Mouse (Mus musculus) liver, embryonic 16.5 days (tissue): ENCODE results near the gene Dusp15. TPM values are rescaled to one million over a fixed set of nuclear protein-coding genes. Genes with fewer than 3 reads are reported as not detected.

Experiments used
- ATAC-seq: fragments of 200-750 bp; cut with Nextera tagmentation; 2 replicates; pipeline ENCODE4 v1.8.0; 2017; ENCODE audit warnings: low read depth, mild to moderate bottlenecking, moderate number of reproducible peaks, moderate library complexity
- H3K27ac ChIP-seq: fragments of 300-500 bp; sonication (generic); 2 replicates; pipeline ENCODE4 v1.5.1; 2014; ENCODE audit warnings: mild to moderate bottlenecking, low read length
- H3K27me3 ChIP-seq: fragments of 300-500 bp; sonication (generic); 2 replicates; pipeline ENCODE4 v1.6.1; 2014; ENCODE audit warnings: low read depth, low read length, mixed read lengths; ENCODE audit not compliant: control insufficient read depth, insufficient read depth
- H3K36me3 ChIP-seq: fragments of 300-500 bp; sonication (generic); 2 replicates; pipeline ENCODE4 v1.6.1; 2014; ENCODE audit warnings: mild to moderate bottlenecking; ENCODE audit not compliant: control insufficient read depth, insufficient read depth
- H3K4me1 ChIP-seq: fragments of 300-500 bp; sonication (generic); 2 replicates; pipeline ENCODE4 v1.6.1; 2014; ENCODE audit warnings: low read depth, low read length, mixed read lengths; ENCODE audit not compliant: control insufficient read depth
- H3K4me2 ChIP-seq: fragments of 300-500 bp; sonication (generic); 2 replicates; pipeline ENCODE4 v1.6.1; 2014; ENCODE audit warnings: low read depth, low read length, mixed read lengths
- H3K4me3 ChIP-seq: fragments of 300-500 bp; sonication (generic); 2 replicates; pipeline ENCODE4 v1.5.1; 2014; ENCODE audit warnings: low read depth, mild to moderate bottlenecking, low read length
- H3K9ac ChIP-seq: fragments of 300-500 bp; sonication (generic); 2 replicates; pipeline ENCODE4 v1.6.1; 2014; ENCODE audit warnings: low read depth, low read length
- H3K9me3 ChIP-seq: fragments of 300-500 bp; sonication (generic); replicated peaks from 2 replicates; pipeline ENCODE4 v1.6.1; 2016; ENCODE audit warnings: low read length; ENCODE audit not compliant: control insufficient read depth
- whole genome bisulfite sequencing: fragments of 180-500 bp; shearing (Covaris S2); extraction: QIAGEN DNeasy Blood & Tissue Kit; methylation state at CpG from one replicate; pipeline ENCODE4 v1.1.7; 2014; ENCODE audit not compliant: insufficient replicate concordance; 5-methylcytosine and 5-hydroxymethylcytosine counted together
- polyA plus RNA-seq: library from polyadenylated mRNA; unstranded; fragments of >200 nt; fragmentation: Nextera tagmentation; extraction: Ambion mirVana; gene quantifications from 2 replicates; pipeline ENCODE4 v1.2.1, GENCODE M21; 2015

Dusp15 gene
- polyA plus RNA-seq, 1 experiment from 2014 or later, result not detected

DNA sequence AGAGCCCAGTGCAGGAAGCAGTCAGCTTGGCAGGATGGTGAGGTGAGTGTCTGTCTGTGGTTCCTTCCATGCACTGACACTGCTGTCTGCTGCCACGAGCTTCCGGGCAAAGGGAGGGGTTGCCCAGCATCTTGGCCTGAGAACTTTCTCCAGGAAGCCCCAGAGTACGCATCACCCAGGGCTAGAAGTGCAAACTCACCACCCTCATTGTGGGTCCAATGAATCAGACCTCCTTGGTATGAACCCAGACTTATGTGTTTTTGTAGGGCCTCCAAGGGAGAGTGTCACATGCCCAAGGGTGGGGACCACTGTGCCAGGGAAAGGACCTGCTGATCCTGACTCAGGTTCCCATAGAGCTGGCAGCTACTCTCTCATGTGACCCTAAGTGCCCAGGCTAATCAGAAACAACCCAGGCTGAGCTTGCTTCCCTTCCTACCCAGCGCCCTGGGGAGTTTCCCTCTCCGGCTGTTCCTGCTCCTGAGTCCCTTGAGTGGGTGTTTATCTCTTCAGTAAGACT is 47.3 kb downstream of the Dusp15 start:
- WGBS, result 22% methylated on average over 5 of the region's 5 CpGs
- H3K27ac ChIP-seq, result no peak overlapping the region
- no peaks in the 10 kb centered on the region for H3K4me1 ChIP-seq
- H3K27me3 ChIP-seq, result no peaks in the 10 kb centered on the region
- H3K4me3 ChIP-seq, result no peak overlapping the region
- no peak overlapping the region for H3K4me2 ChIP-seq
- no peaks in the 10 kb centered on the region for H3K9me3 ChIP-seq
- ATAC-seq, result no peak
- H3K36me3 ChIP-seq, result no peaks in the 10 kb centered on the region
- no peak overlapping the region for H3K9ac ChIP-seq

DNA sequence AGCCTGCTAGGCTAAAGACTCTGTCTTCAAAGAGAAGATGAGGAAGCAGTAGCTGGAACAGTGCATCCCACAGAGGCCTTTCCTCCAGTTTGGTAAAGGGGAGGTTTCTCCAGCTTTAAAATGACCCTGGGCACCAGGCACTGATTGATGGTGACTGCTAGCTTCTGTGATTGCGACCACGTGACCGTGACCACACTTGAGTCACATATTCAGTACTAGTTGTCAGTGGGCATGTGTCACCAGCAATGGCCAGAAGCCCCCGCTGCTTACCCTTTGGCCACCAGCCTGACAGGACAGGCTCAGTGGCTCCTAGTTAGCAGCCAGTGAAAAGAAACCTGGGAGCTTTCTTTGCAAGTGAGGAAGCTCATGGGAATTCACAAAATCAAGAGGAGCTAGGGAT is 47.9 kb downstream of the Dusp15 start:
- Histone ChIP-seq H3K4me2 (no peak overlapping the region), H3K9ac (no peak overlapping the region), H3K36me3 (no peaks in the 10 kb centered on the region), H3K9me3 (no peaks in the 10 kb centered on the region), H3K4me1 (no peaks in the 10 kb centered on the region), H3K27ac (no peak overlapping the region), H3K27me3 (no peaks in the 10 kb centered on the region), H3K4me3 (no peak overlapping the region)
- ATAC-seq, result no peak
- WGBS, result 55% methylated on average over 4 of the region's 4 CpGs

DNA sequence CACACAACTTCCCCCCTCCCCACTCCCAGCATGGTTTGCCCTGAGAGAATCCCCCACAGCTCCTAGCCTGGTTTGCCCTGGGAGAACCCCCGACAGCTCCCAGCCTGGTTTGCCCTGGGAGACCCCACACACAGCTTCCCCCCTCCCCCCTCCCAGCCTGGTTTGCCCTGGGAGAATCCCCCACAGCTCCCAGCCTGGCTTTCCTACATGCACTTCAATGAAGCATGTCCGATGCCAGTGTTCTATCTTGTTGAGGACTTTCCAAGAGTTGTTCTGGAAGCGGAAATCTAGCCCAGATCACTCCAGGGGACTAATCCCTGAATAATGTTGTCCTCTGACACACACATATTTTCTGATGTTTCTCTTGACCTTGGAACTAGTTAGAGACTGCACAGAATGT is 48.8 kb downstream of the Dusp15 start:
- Histone ChIP-seq H3K9ac (no peak overlapping the region), H3K9me3 (no peaks in the 10 kb centered on the region), H3K4me1 (no peaks in the 10 kb centered on the region), H3K4me3 (no peak overlapping the region), H3K27ac (no peak overlapping the region), H3K36me3 (no peaks in the 10 kb centered on the region), H3K4me2 (no peak overlapping the region), H3K27me3 (no peaks in the 10 kb centered on the region)
- WGBS, result 42% methylated on average over 3 of the region's 3 CpGs
- no peak for ATAC-seq

DNA sequence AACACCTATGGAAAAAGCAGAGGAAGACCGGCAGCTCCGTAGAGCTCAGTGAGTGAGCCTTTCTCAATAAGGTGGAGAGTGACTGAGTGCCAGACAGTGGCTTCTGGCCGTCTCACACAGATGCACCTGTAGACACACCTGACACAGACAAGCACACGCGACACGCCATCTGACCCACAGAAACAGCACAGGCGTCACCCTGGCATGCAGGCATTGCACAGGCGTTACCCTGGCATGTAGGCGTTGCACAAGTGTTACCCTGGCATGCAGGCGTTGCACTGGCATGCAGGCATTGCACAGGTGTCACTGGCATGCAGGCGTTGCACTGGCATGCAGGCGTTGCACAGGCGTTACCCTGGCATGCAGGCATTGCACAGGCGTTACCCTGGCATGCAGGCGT is 50.2 kb downstream of the Dusp15 start:
- no peak overlapping the region for H3K27ac ChIP-seq
- 77% methylated on average over 15 of the region's 15 CpGs for WGBS
- H3K9me3 ChIP-seq, result no peaks in the 10 kb centered on the region
- no peak overlapping the region for H3K4me3 ChIP-seq
- H3K27me3 ChIP-seq, result no peaks in the 10 kb centered on the region
- no peaks in the 10 kb centered on the region for H3K4me1 ChIP-seq
- ATAC-seq, result no peak
- H3K4me2 ChIP-seq, result no peak overlapping the region
- H3K9ac ChIP-seq, result no peak overlapping the region
- no peaks in the 10 kb centered on the region for H3K36me3 ChIP-seq

DNA sequence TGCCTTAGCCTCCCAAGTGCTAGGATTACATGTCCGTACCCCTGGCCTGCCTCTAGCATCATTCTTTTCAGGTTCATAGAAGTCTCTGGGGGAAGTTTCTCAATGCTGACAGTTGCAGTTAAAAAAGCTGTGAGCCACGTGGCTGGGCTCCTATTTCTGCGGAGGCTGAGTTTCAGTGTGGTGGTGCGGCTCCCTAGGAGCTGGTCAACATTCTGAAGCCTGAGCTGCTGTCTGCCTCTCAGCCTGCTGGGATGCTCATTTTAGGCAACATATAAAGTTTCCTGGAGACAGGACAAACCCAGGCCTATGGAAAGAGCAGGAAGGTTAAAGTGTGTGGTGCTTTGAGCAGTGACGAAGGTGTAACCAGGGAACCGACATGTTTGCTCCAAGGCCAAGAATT is 52.5 kb downstream of the Dusp15 start:
- WGBS, result 75% methylated on average over 6 of the region's 6 CpGs
- no peak for ATAC-seq

DNA sequence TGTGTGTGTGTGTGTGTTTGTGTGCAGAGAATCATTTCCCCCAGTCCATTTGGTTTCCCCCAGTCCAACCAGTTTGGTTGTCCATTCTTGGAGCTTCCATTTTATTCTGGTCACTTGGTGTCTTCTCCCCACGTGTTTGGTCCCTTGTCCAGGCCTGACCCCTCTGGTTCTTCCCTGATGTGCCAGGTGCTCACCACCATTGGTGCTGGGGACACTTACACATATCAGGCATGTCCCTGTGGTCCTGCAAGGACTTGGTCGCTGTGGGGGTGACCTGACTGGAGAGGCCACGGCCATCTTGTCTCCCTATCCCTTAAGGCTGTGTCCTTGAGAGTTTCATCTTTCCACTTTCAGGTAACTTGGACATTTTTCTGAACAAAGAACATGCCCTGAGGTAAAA is 54.6 kb downstream of the Dusp15 start:
- Histone ChIP-seq H3K27ac (no peak overlapping the region), H3K9me3 (no peaks in the 10 kb centered on the region), H3K4me1 (no peaks in the 10 kb centered on the region), H3K4me3 (no peak overlapping the region), H3K36me3 (peaks cover 39% of the 10 kb centered on the region), H3K4me2 (no peak overlapping the region), H3K27me3 (no peaks in the 10 kb centered on the region), H3K9ac (no peak overlapping the region)
- 84% methylated on average over 3 of the region's 3 CpGs for WGBS
- ATAC-seq, result no peak

More for the DNA sequence above, 52.5 kb downstream of the Dusp15 start:
- H3K4me1 ChIP-seq, result no peaks in the 10 kb centered on the region
- H3K27me3 ChIP-seq, result no peaks in the 10 kb centered on the region
- H3K4me2 ChIP-seq, result no peak overlapping the region
- H3K36me3 ChIP-seq, result peaks cover 18% of the 10 kb centered on the region
- H3K9ac ChIP-seq, result no peak overlapping the region
- H3K4me3 ChIP-seq, result no peak overlapping the region
- no peaks in the 10 kb centered on the region for H3K9me3 ChIP-seq
- no peak overlapping the region for H3K27ac ChIP-seq

DNA sequence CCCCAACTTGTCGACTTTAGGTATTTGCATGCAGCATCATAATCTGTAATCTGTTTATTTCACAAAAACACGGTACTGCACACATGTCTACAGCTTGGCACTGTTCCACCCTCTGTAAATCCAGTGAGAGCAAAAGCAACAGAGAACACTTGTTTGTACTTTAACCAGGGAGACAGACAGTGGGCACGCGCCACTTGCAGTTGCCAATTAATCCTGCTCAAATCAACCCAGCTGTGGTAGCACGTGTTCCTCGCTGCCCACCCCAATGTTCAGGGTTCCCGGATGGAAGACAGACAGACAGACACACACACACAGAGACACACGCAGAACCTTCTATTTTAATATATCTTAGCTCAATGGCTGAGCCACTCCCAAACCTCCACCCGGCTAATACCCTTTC is 55.7 kb downstream of the Dusp15 start:
- H3K36me3 ChIP-seq, result peaks cover 49% of the 10 kb centered on the region
- H3K9me3 ChIP-seq, result no peaks in the 10 kb centered on the region
- H3K27me3 ChIP-seq, result no peaks in the 10 kb centered on the region
- WGBS, result 88% methylated on average over 9 of the region's 9 CpGs
- ATAC-seq, result no peak
- H3K9ac ChIP-seq, result no peak overlapping the region
- H3K4me3 ChIP-seq, result no peak overlapping the region
- no peaks in the 10 kb centered on the region for H3K4me1 ChIP-seq
- H3K4me2 ChIP-seq, result no peak overlapping the region
- H3K27ac ChIP-seq, result no peak overlapping the region

Other genes starting within 250 kb of the Dusp15 start
- 18.1 and 18.8 TPM in 2 replicates for gene Id1, start 215.4 kb downstream of the Dusp15 start, polyA plus RNA-seq
- gene Cox4i2, start 197.5 kb downstream of the Dusp15 start, polyA plus RNA-seq, result 0.95 and 1.4 TPM in 2 replicates
- gene Bcl2l1, start 120.0 kb downstream of the Dusp15 start, polyA plus RNA-seq, result 213 and 241 TPM in 2 replicates
- 57.7 and 58.9 TPM in 2 replicates for gene Tpx2, start 103.7 kb downstream of the Dusp15 start, polyA plus RNA-seq
- 0.13 and 0.24 TPM in 2 replicates for gene Mylk2, start 40.3 kb downstream of the Dusp15 start, polyA plus RNA-seq
- 0.21 and 0.35 TPM in 2 replicates for gene Foxs1, start 18.5 kb downstream of the Dusp15 start, polyA plus RNA-seq
- gene Ttll9, start 10.8 kb upstream of the Dusp15 start, polyA plus RNA-seq, result 0.09 and 0.13 TPM in 2 replicates
- 31.6 and 34.0 TPM in 2 replicates for gene Pdrg1, start 63.7 kb upstream of the Dusp15 start, polyA plus RNA-seq
- not detected in 2 replicates for gene Xkr7, start 80.2 kb upstream of the Dusp15 start, polyA plus RNA-seq
- 0.37 and 0.52 TPM in 2 replicates for gene Ccm2l, start 114.3 kb upstream of the Dusp15 start, polyA plus RNA-seq
- gene Hck, start 156.8 kb upstream of the Dusp15 start, polyA plus RNA-seq, result 10.1 and 11.7 TPM in 2 replicates
- gene Tm9sf4, start 209.6 kb upstream of the Dusp15 start, polyA plus RNA-seq, result 30.9 and 36.2 TPM in 2 replicates